Mouse (Mus musculus) gastrocnemius, postnatal 4 days (tissue): ENCODE results near the gene Gm340. TPM values are rescaled to one million over a fixed set of nuclear protein-coding genes. Genes with fewer than 3 reads are reported as not detected.
A peak's percentile ranks its signal among the peaks of the same experiment; 100 is the strongest.

Experiments
- DNase-seq, 2 experiments: peaks; one replicate each; pipeline ENCODE4 v3.0.0; 2021 to 2022; ENCODE audit warnings: low spot score in 2 of 2, mixed read lengths in 2 of 2
- microRNA-seq: library from miRNA; unstranded; fragments of <30 nt; microRNA quantifications from one replicate; pipeline ENCODE4 v1.2.0, GENCODE M21; 2021
- total RNA-seq, 2 experiments: library from RNA; stranded (reverse); gene quantifications; 2 replicates each; pipeline ENCODE4 v1.2.3; 2021

Gm340 gene
- total RNA-seq, 2 experiments from 2014 or later = 10.6 to 11.0 TPM

GRCm38 (mm10) chr19:41613325-41614087, 31.3 kb downstream of the Gm340 start:
- DNase-seq = no peak

- no peak for DNase-seq
These were observed 33.5 kb downstream of the Gm340 start for GRCm38 (mm10) chr19:41615606-41616224.

- DNase-seq = no peak
These were observed 34.1 kb downstream of the Gm340 start for GRCm38 (mm10) chr19:41616274-41616673.

GRCm38 (mm10) chr19:41617102-41617501, 34.9 kb downstream of the Gm340 start:
- DNase-seq = no peak

GRCm38 (mm10) chr19:41618153-41618657, 36.0 kb downstream of the Gm340 start:
- no peak for DNase-seq

GRCm38 (mm10) chr19:41618771-41619385, 36.7 kb downstream of the Gm340 start:
- DNase-seq = peak in 1 of 2 experiments; percentile 41

GRCm38 (mm10) chr19:41620366-41621092, 38.4 kb downstream of the Gm340 start:
- no peak for DNase-seq

- no peak for DNase-seq
These were observed 46.8 kb downstream of the Gm340 start for GRCm38 (mm10) chr19:41628970-41629369.

- peak in 1 of 2 experiments; percentile 42 for DNase-seq
These were observed 47.4 kb downstream of the Gm340 start for GRCm38 (mm10) chr19:41629532-41629931.

- no peak for DNase-seq
These were observed 51.9 kb downstream of the Gm340 start for GRCm38 (mm10) chr19:41634099-41634498.

- DNase-seq = no peak
These were observed 52.8 kb downstream of the Gm340 start for GRCm38 (mm10) chr19:41634999-41635398.

Small RNA genes lying within 50 kb of the gene (microRNA-seq; reads per million reads assigned to microRNA genes)
- gene Mir8091 = not detected

Other genes starting within 250 kb of the Gm340 start
- gene Pik3ap1, start 197.3 kb upstream of the Gm340 start, total RNA-seq = 1 to 10 TPM; 2.5 to 2.8 TPM
- 10 to 100 TPM; 21.7 to 23.8 TPM for gene Lcor, start 99.7 kb upstream of the Gm340 start, total RNA-seq
- 1 to 10 TPM; 1.2 to 2.3 TPM for gene Slit1, start 161.3 kb downstream of the Gm340 start, total RNA-seq
- 10 to 100 TPM; 14.5 to 15.4 TPM for gene Arhgap19, start 219.7 kb downstream of the Gm340 start, total RNA-seq
- gene Frat1, start 247.6 kb downstream of the Gm340 start, total RNA-seq = 1 to 10 TPM; 4.6 to 6.7 TPM